Comparison of ENCODE assay signal across 10 mouse cellular contexts in genomic region chr9:68689351-68689750, GRCm38 (mm10). TPM values are rescaled to one million over a fixed set of nuclear protein-coding genes. Genes with fewer than 3 reads are reported as not detected.
DNase-seq lines count a peak whose midpoint lies in the region; ATAC-seq and TF ChIP-seq lines count a peak whose summit lies in the region.
"Had no signal": no experiment of that assay in that cellular context is flagged by ENCODE, and none has a peak within 500 bp of the region (broad histone marks: within the 10 kb centered on the region; RNA-seq: fewer than 3 reads in every experiment).

No protein-coding gene starts in this region.

- TF ChIP-seq CTCF in stomach, postnatal 0 days (IDR thresholded peaks at IDR 0.05; ENCODE audit: low read depth), result peak; percentile 88

- no peaks in the 10 kb centered on the region for H3K9me3 ChIP-seq in limb, embryonic 11.5 days (ENCODE audit: control insufficient read depth, low read length)
- H3K9me3 ChIP-seq in limb, embryonic 10.5 days (replicated peaks), result no peaks in the 10 kb centered on the region
- no peaks in the 10 kb centered on the region for H3K9me3 ChIP-seq in liver, embryonic 13.5 days (replicated peaks)
- H3K9me3 ChIP-seq in stomach, postnatal 0 days (ENCODE audit: control insufficient read depth, low read length), result no peaks in the 10 kb centered on the region
- H3K9me3 ChIP-seq: heart, embryonic 13.5 days had no signal

- no peak for ATAC-seq in limb, embryonic 11.5 days (ENCODE audit: insufficient number of reproducible peaks, low FRiP score, low TSS enrichment, low read depth)
- ATAC-seq in liver, embryonic 13.5 days (ENCODE audit: low read depth), result no peak
- no peak for ATAC-seq in stomach, postnatal 0 days (ENCODE audit: low FRiP score, low TSS enrichment)

- H3K4me3 ChIP-seq in limb, embryonic 11.5 days (ENCODE audit: low read depth, low read length), result no peak overlapping the region
- H3K4me3 ChIP-seq in limb, embryonic 10.5 days, result no peak overlapping the region
- H3K4me3 ChIP-seq in liver, embryonic 13.5 days (replicated peaks), result no peak overlapping the region
- H3K4me3 ChIP-seq in stomach, postnatal 0 days (ENCODE audit: low read depth, low read length), result no peak overlapping the region
- H3K4me3 ChIP-seq: heart, embryonic 13.5 days; myocyte had no signal

- no peak overlapping the region for H3K9ac ChIP-seq in limb, embryonic 11.5 days (ENCODE audit: low read length)
- H3K9ac ChIP-seq in liver, embryonic 13.5 days, result no peak overlapping the region
- no peak overlapping the region for H3K9ac ChIP-seq in stomach, postnatal 0 days (ENCODE audit: low read length)
- H3K9ac ChIP-seq: heart, embryonic 13.5 days had no signal

- H3K27ac ChIP-seq in limb, embryonic 11.5 days (replicated peaks; ENCODE audit: low read depth, low read length), result no peak overlapping the region
- no peak overlapping the region for H3K27ac ChIP-seq in limb, embryonic 10.5 days
- no peak overlapping the region for H3K27ac ChIP-seq in liver, embryonic 13.5 days
- no peak overlapping the region for H3K27ac ChIP-seq in stomach, postnatal 0 days (replicated peaks)
- H3K27ac ChIP-seq: heart, embryonic 13.5 days had no signal

- no peak overlapping the region for H3K4me2 ChIP-seq in limb, embryonic 11.5 days (ENCODE audit: low read depth, severe bottlenecking)
- no peak overlapping the region for H3K4me2 ChIP-seq in liver, embryonic 13.5 days
- H3K4me2 ChIP-seq in stomach, postnatal 0 days (replicated peaks; ENCODE audit: low read depth), result no peak overlapping the region
- H3K4me2 ChIP-seq: heart, embryonic 13.5 days had no signal

- H3K4me1 ChIP-seq in limb, embryonic 11.5 days (ENCODE audit: control insufficient read depth, insufficient read depth, low read length), result no peaks in the 10 kb centered on the region
- peaks cover 6% of the 10 kb centered on the region for H3K4me1 ChIP-seq in limb, embryonic 10.5 days
- H3K4me1 ChIP-seq in liver, embryonic 13.5 days (replicated peaks), result no peaks in the 10 kb centered on the region
- no peaks in the 10 kb centered on the region for H3K4me1 ChIP-seq in stomach, postnatal 0 days (replicated peaks; ENCODE audit: control insufficient read depth, insufficient read depth)

- 38% methylated on average over 4 of the region's 4 CpGs for WGBS in limb, embryonic 11.5 days
- 45% methylated on average over 4 of the region's 4 CpGs for WGBS in limb, embryonic 10.5 days
- 27% methylated on average over 4 of the region's 4 CpGs for WGBS in liver, embryonic 13.5 days (ENCODE audit: insufficient replicate concordance)
- 34% methylated on average over 4 of the region's 4 CpGs for WGBS in stomach, postnatal 0 days

- H3K27me3 ChIP-seq in limb, embryonic 11.5 days (ENCODE audit: control insufficient read depth, insufficient read depth, low read length), result no peaks in the 10 kb centered on the region
- H3K27me3 ChIP-seq in limb, embryonic 10.5 days (ENCODE audit: low read depth, poor library complexity, severe bottlenecking), result peaks cover 30% of the 10 kb centered on the region
- H3K27me3 ChIP-seq in liver, embryonic 13.5 days, result no peaks in the 10 kb centered on the region
- no peaks in the 10 kb centered on the region for H3K27me3 ChIP-seq in stomach, postnatal 0 days (ENCODE audit: control insufficient read depth, insufficient read depth, low read length)

- DNase-seq in adrenal gland, adult (ENCODE audit: inconsistent age in 2 of 2, low spot score in 1 of 2), result peak; percentile 29 to 85
- DNase-seq in adrenal gland, postnatal 25 days, result no peak
- peak; percentile 68 for DNase-seq in limb, embryonic 11.5 days (ENCODE audit: low spot score)
- DNase-seq in limb, embryonic 10.5 days (ENCODE audit: low spot score), result no peak
- peak; percentile 12 for DNase-seq in c-Kit-positive CD71-positive TER-119-positive erythroid progenitor cells, embryonic 14.5 days (ENCODE audit: low spot score)
- DNase-seq in gastrocnemius, postnatal 4 days (ENCODE audit: low spot score in 2 of 2), result peak; percentile 22 to 40
- peak; percentile 1 for DNase-seq in liver, embryonic 13.5 days
- peak; percentile 28 for DNase-seq in stomach, postnatal 0 days (ENCODE audit: low spot score)

- no peak for TF ChIP-seq EP300 in stomach, postnatal 0 days (optimal IDR thresholded peaks at IDR 0.05)

- no peaks in the 10 kb centered on the region for H3K36me3 ChIP-seq in limb, embryonic 11.5 days (ENCODE audit: control insufficient read depth, insufficient read depth, low read length)
- H3K36me3 ChIP-seq in limb, embryonic 10.5 days, result no peaks in the 10 kb centered on the region
- no peaks in the 10 kb centered on the region for H3K36me3 ChIP-seq in liver, embryonic 13.5 days
- H3K36me3 ChIP-seq in stomach, postnatal 0 days (ENCODE audit: control insufficient read depth, insufficient read depth, low read length), result no peaks in the 10 kb centered on the region
- H3K36me3 ChIP-seq: heart, embryonic 13.5 days had no signal

RNA-seq across cellular contexts. Expression of gene Rora, which starts 35.8 kb away (rescaled TPM):
- total RNA-seq in adrenal gland, postnatal 25 days (2021), result 90.7 and 114 TPM in 2 replicates
- polyA plus RNA-seq in limb, embryonic 11.5 days (2014; fragmentation: Nextera tagmentation; extraction: Ambion mirVana), result 3.1 and 3.7 TPM in 2 replicates
- polyA plus RNA-seq in limb, embryonic 10.5 days (2016; fragmentation: Nextera tagmentation; extraction: Ambion mirVana), result 2.3 and 3.8 TPM in 2 replicates
- total RNA-seq in gastrocnemius, postnatal 4 days (2021), result 10 to 100 TPM; 43.6 to 48.9 TPM
- 2.7 and 2.9 TPM in 2 replicates for polyA plus RNA-seq in liver, embryonic 13.5 days (2015; fragmentation: Nextera tagmentation; extraction: Ambion mirVana)
- 7.5 and 7.9 TPM in 2 replicates for polyA plus RNA-seq in stomach, postnatal 0 days (2015; fragmentation: Nextera tagmentation; extraction: Ambion mirVana)

Comparison
In these comparisons a context has a peak if more than half of its experiments do, and no peak if none do; other contexts are left out.
1. DNase-seq: peak in adrenal gland, adult (2 of 2), limb, embryonic 11.5 days (single experiment), c-Kit-positive CD71-positive TER-119-positive erythroid progenitor cells, embryonic 14.5 days (single experiment), gastrocnemius, postnatal 4 days (2 of 2), liver, embryonic 13.5 days (single experiment) and stomach, postnatal 0 days (single experiment); none in adrenal gland, postnatal 25 days (single experiment) and limb, embryonic 10.5 days (single experiment).